Mouse (Mus musculus) mouse trophoblast stem cell (cell line): ENCODE measurements around the gene Plekha7.
"Not testable (repeated sequence)": the region's sequence is repeated elsewhere in the genome, so short reads cannot be mapped to it uniquely, and the experiment has no call there.

ENCODE experiments used
- in situ Hi-C, 2 experiments: fragments of 300-500 bp; cut with MseI, MboI; formaldehyde crosslinking; loops; 2 replicates in 1 of 2; 3 replicates in 1 of 2; pipeline ENCODE4 v1.15.1; 2025

Plekha7 gene

DNA sequence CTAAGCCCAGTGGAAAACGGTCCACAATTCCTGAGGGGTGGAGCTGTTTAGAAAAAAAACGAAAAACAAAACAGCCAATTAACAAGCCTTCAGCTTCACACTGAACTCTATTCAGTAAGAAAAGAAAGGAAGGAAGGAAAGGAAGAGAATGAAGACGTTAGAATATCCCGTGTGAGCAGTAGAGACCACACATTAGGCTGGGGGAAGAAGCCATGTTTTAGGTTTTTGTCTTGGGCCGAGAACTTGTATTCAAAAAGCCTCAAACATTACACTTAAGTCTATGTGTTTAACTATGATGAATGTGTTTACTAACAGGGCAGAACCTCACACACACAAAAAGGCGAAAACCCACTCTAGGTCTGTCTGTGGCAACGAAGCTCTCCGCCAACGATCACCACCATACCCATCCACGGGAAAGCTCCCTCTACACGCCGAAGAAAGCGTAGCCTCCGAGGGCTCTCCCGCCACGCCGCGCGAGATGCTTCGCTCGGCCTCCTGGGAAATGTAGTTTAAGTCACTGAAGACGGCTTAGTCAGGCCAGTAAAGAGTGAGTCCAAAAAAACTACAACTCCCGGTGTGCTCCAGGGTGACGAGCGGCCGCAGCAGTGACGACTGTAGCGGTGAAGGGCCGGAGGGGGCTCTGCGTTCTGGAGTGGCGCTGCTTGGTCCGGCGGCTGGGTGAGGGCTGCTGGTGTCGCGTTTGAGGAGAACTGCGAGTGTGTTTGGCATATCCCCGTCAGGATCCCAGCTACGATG lies 215.3 kb downstream of the Plekha7 start:
- in situ Hi-C loops, result no loop called here

DNA sequence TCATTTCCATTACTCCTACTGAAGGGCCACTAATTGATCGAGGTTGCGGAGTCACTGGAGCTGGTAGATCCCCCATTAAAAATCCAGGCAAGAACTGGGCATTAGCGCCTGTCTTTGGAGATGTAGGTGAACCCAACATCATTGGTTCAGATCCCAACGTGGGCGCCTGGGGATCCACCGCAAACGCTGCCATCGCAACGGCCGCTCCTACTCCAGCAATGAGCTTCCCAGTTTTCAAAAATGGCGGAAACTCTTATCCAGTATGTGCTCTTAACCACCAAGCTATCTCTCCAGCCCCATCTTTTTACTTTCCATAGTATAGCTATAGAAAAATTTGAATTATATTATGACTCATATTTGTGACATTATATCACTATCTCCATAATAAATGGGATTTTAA lies 223.8 kb downstream of the Plekha7 start, which contains the start of gene Gm4353:
Gene Gm4353, minus strand, starts transcription at position 270 of the 400 bp plus-strand sequence.
- in situ Hi-C loops, result not testable (repeated sequence)
